Mouse (Mus musculus): ENCODE results near the gene Pla2g4d. TPM values are rescaled to one million over a fixed set of nuclear protein-coding genes. Genes with fewer than 3 reads are reported as not detected.

Gene Pla2g4d
- polyA plus RNA-seq, 1 experiment: not detected

GRCm38 (mm10) chr2:120279961-120280360 lies 9.0 kb downstream of the Pla2g4d start:
- no peaks in the 10 kb centered on the region for H3K79me2 ChIP-seq (ENCODE audit: control insufficient read depth, insufficient read depth)
- no peak overlapping the region for H3ac ChIP-seq (ENCODE audit: control insufficient read depth, insufficient read length)
- no peak overlapping the region for H3K4me2 ChIP-seq (ENCODE audit: low read depth)
- H3K4me3 ChIP-seq: no peak overlapping the region
- no peaks in the 10 kb centered on the region for H3K36me3 ChIP-seq (ENCODE audit: control insufficient read depth, insufficient read depth)
- peaks cover 12% of the 10 kb centered on the region for H3K27me3 ChIP-seq (ENCODE audit: control insufficient read depth, insufficient read depth, insufficient read length)
- TF ChIP-seq E2F4 (IDR thresholded peaks at IDR 0.05; ENCODE audit: insufficient read depth) (no peak), REST (IDR thresholded peaks at IDR 0.05; ENCODE audit: insufficient read depth, insufficient read length) (no peak), SRF (IDR thresholded peaks at IDR 0.05; ENCODE audit: control insufficient read depth, insufficient read length, low read depth) (no peak), POLR2AphosphoS2 (IDR thresholded peaks at IDR 0.05; ENCODE audit: insufficient read length, low read depth) (no peak), POLR2A (IDR thresholded peaks at IDR 0.05; ENCODE audit: insufficient read length, low read depth) (no peak), MYOG (IDR thresholded peaks at IDR 0.05; ENCODE audit: control insufficient read depth in 1 of 3, insufficient read depth in 1 of 3, insufficient read length in 2 of 3, low read depth in 2 of 3) (no peak), TCF3 (IDR thresholded peaks at IDR 0.05; ENCODE audit: insufficient read length, low read depth) (no peak), TCF12 (IDR thresholded peaks at IDR 0.05; ENCODE audit: insufficient read depth, poor library complexity, severe bottlenecking) (no peak), MYOD1 (IDR thresholded peaks at IDR 0.05; ENCODE audit: control insufficient read depth in 1 of 3, insufficient read length in 2 of 3, low read depth in 2 of 3) (no peak), USF1 (IDR thresholded peaks at IDR 0.05; ENCODE audit: low read depth) (no peak), CEBPB (IDR thresholded peaks at IDR 0.05; ENCODE audit: insufficient read depth, poor library complexity, severe bottlenecking) (no peak), MAX (IDR thresholded peaks at IDR 0.05; ENCODE audit: low read depth) (no peak)

GRCm38 (mm10) chr2:120276951-120277350 lies 12.0 kb downstream of the Pla2g4d start:
- Histone ChIP-seq H3K4me2 (ENCODE audit: low read depth) (no peak overlapping the region), H3K27me3 (ENCODE audit: control insufficient read depth, insufficient read depth, insufficient read length) (peaks cover 18% of the 10 kb centered on the region), H3K4me3 (no peak overlapping the region), H3K79me2 (ENCODE audit: control insufficient read depth, insufficient read depth) (no peaks in the 10 kb centered on the region), H3K36me3 (ENCODE audit: control insufficient read depth, insufficient read depth) (no peaks in the 10 kb centered on the region), H3ac (ENCODE audit: control insufficient read depth, insufficient read length) (no peak overlapping the region)
- no peak for TF ChIP-seq CEBPB (IDR thresholded peaks at IDR 0.05; ENCODE audit: insufficient read depth, poor library complexity, severe bottlenecking)
- TF ChIP-seq TCF12 (IDR thresholded peaks at IDR 0.05; ENCODE audit: insufficient read depth, poor library complexity, severe bottlenecking): no peak
- TF ChIP-seq USF1 (IDR thresholded peaks at IDR 0.05; ENCODE audit: low read depth): no peak
- TF ChIP-seq TCF3 (IDR thresholded peaks at IDR 0.05; ENCODE audit: insufficient read length, low read depth): no peak
- no peak for TF ChIP-seq MAX (IDR thresholded peaks at IDR 0.05; ENCODE audit: low read depth)
- no peak for TF ChIP-seq E2F4 (IDR thresholded peaks at IDR 0.05; ENCODE audit: insufficient read depth)
- no peak for TF ChIP-seq MYOD1 (IDR thresholded peaks at IDR 0.05; ENCODE audit: control insufficient read depth in 1 of 3, insufficient read length in 2 of 3, low read depth in 2 of 3)
- TF ChIP-seq SRF (IDR thresholded peaks at IDR 0.05; ENCODE audit: control insufficient read depth, insufficient read length, low read depth): no peak

GRCm38 (mm10) chr2:120268635-120269034 lies 20.4 kb downstream of the Pla2g4d start:
- no peak overlapping the region for H3ac ChIP-seq (ENCODE audit: control insufficient read depth, insufficient read length)
- no peak overlapping the region for H3K4me2 ChIP-seq (ENCODE audit: low read depth)
- no peak for TF ChIP-seq MAX (IDR thresholded peaks at IDR 0.05; ENCODE audit: low read depth)
- no peak for TF ChIP-seq CEBPB (IDR thresholded peaks at IDR 0.05; ENCODE audit: insufficient read depth, poor library complexity, severe bottlenecking)
- TF ChIP-seq REST (IDR thresholded peaks at IDR 0.05; ENCODE audit: insufficient read depth, insufficient read length): no peak
- TF ChIP-seq E2F4 (IDR thresholded peaks at IDR 0.05; ENCODE audit: insufficient read depth): no peak
- H3K27me3 ChIP-seq (ENCODE audit: control insufficient read depth, insufficient read depth, insufficient read length): peaks cover 48% of the 10 kb centered on the region
- H3K36me3 ChIP-seq (ENCODE audit: control insufficient read depth, insufficient read depth): no peaks in the 10 kb centered on the region
- no peak overlapping the region for H3K4me3 ChIP-seq
- no peaks in the 10 kb centered on the region for H3K79me2 ChIP-seq (ENCODE audit: control insufficient read depth, insufficient read depth)

GRCm38 (mm10) chr2:120265523-120265922 lies 23.5 kb downstream of the Pla2g4d start:
- Histone ChIP-seq H3ac (ENCODE audit: control insufficient read depth, insufficient read length) (no peak overlapping the region), H3K36me3 (ENCODE audit: control insufficient read depth, insufficient read depth) (no peaks in the 10 kb centered on the region), H3K4me3 (no peak overlapping the region), H3K27me3 (ENCODE audit: control insufficient read depth, insufficient read depth, insufficient read length) (peaks cover 38% of the 10 kb centered on the region), H3K4me2 (ENCODE audit: low read depth) (no peak overlapping the region), H3K79me2 (ENCODE audit: control insufficient read depth, insufficient read depth) (no peaks in the 10 kb centered on the region)
- no peak for TF ChIP-seq REST (IDR thresholded peaks at IDR 0.05; ENCODE audit: insufficient read depth, insufficient read length)
- TF ChIP-seq POLR2A (IDR thresholded peaks at IDR 0.05; ENCODE audit: insufficient read length, low read depth): no peak
- TF ChIP-seq MYOD1 (IDR thresholded peaks at IDR 0.05; ENCODE audit: control insufficient read depth in 1 of 3, insufficient read length in 2 of 3, low read depth in 2 of 3): no peak
- no peak for TF ChIP-seq MYOG (IDR thresholded peaks at IDR 0.05; ENCODE audit: control insufficient read depth in 1 of 3, insufficient read depth in 1 of 3, insufficient read length in 2 of 3, low read depth in 2 of 3)
- no peak for TF ChIP-seq USF1 (IDR thresholded peaks at IDR 0.05; ENCODE audit: low read depth)
- no peak for TF ChIP-seq MAX (IDR thresholded peaks at IDR 0.05; ENCODE audit: low read depth)
- no peak for TF ChIP-seq TCF12 (IDR thresholded peaks at IDR 0.05; ENCODE audit: insufficient read depth, poor library complexity, severe bottlenecking)
- no peak for TF ChIP-seq POLR2AphosphoS2 (IDR thresholded peaks at IDR 0.05; ENCODE audit: insufficient read length, low read depth)

GRCm38 (mm10) chr2:120264858-120265257 lies 24.1 kb downstream of the Pla2g4d start:
- H3ac ChIP-seq (ENCODE audit: control insufficient read depth, insufficient read length): no peak overlapping the region
- H3K4me3 ChIP-seq: no peak overlapping the region
- H3K27me3 ChIP-seq (ENCODE audit: control insufficient read depth, insufficient read depth, insufficient read length): peaks cover 38% of the 10 kb centered on the region
- H3K4me2 ChIP-seq (ENCODE audit: low read depth): no peak overlapping the region
- no peak for TF ChIP-seq SRF (IDR thresholded peaks at IDR 0.05; ENCODE audit: control insufficient read depth, insufficient read length, low read depth)
- no peak for TF ChIP-seq E2F4 (IDR thresholded peaks at IDR 0.05; ENCODE audit: insufficient read depth)
- TF ChIP-seq MAX (IDR thresholded peaks at IDR 0.05; ENCODE audit: low read depth): no peak
- no peak for TF ChIP-seq MYOG (IDR thresholded peaks at IDR 0.05; ENCODE audit: control insufficient read depth in 1 of 3, insufficient read depth in 1 of 3, insufficient read length in 2 of 3, low read depth in 2 of 3)
- no peak for TF ChIP-seq CEBPB (IDR thresholded peaks at IDR 0.05; ENCODE audit: insufficient read depth, poor library complexity, severe bottlenecking)
- no peak for TF ChIP-seq REST (IDR thresholded peaks at IDR 0.05; ENCODE audit: insufficient read depth, insufficient read length)
- TF ChIP-seq MYOD1 (IDR thresholded peaks at IDR 0.05; ENCODE audit: control insufficient read depth in 1 of 3, insufficient read length in 2 of 3, low read depth in 2 of 3): no peak
- TF ChIP-seq USF1 (IDR thresholded peaks at IDR 0.05; ENCODE audit: low read depth): no peak
- no peak for TF ChIP-seq POLR2A (IDR thresholded peaks at IDR 0.05; ENCODE audit: insufficient read length, low read depth)
- TF ChIP-seq POLR2AphosphoS2 (IDR thresholded peaks at IDR 0.05; ENCODE audit: insufficient read length, low read depth): no peak
- no peak for TF ChIP-seq TCF12 (IDR thresholded peaks at IDR 0.05; ENCODE audit: insufficient read depth, poor library complexity, severe bottlenecking)
- no peaks in the 10 kb centered on the region for H3K79me2 ChIP-seq (ENCODE audit: control insufficient read depth, insufficient read depth)
- no peaks in the 10 kb centered on the region for H3K36me3 ChIP-seq (ENCODE audit: control insufficient read depth, insufficient read depth)

Data from myocyte (in vitro differentiated cells).